Mouse (Mus musculus) heart, postnatal 36 days (tissue): ENCODE measurements at regions not wholly inside any gene's neighbourhood (a gene's known extent, or its start where the extent isn't known, plus 50 kb on each side); places are given as distances from the start of the nearest gene placed in this dataset.
A peak's percentile ranks its signal among the peaks of the same experiment; 100 is the strongest.

Experiments
- DNase-seq, 2 experiments: peaks; one replicate each; pipeline ENCODE4 v3.0.0; 2021 to 2022
- intact Hi-C: fragments of 180-260 bp; cut with DNase I; formaldehyde crosslinking; loops from one replicate; pipeline ENCODE4 v1.15.1; 2025

GRCm38 (mm10) chr14:105056171-105056570 lies 121.0 kb downstream of the Rbm26 start:
- no peak for DNase-seq
- intact Hi-C loops, result no loop called here

- no peak for DNase-seq
- intact Hi-C loops, result no loop called here
Observed at GRCm38 (mm10) chr14:105038798-105039197, 138.3 kb downstream of the Rbm26 start.

- intact Hi-C loops, result no loop called here
- DNase-seq, result no peak
Observed at GRCm38 (mm10) chr14:105034712-105035377, 142.3 kb downstream of the Rbm26 start.

- intact Hi-C loops, result no loop called here
- no peak for DNase-seq
Observed at GRCm38 (mm10) chr14:105019971-105020370, 157.2 kb downstream of the Rbm26 start.

- intact Hi-C loops, result no loop called here
- no peak for DNase-seq
Observed at GRCm38 (mm10) chr14:105016089-105016846, 160.9 kb downstream of the Rbm26 start.

- intact Hi-C loops, result no loop called here
- DNase-seq, result no peak
Observed at GRCm38 (mm10) chr14:105015278-105015677, 161.8 kb downstream of the Rbm26 start.

GRCm38 (mm10) chr14:105010742-105011141 lies 166.4 kb downstream of the Rbm26 start:
- intact Hi-C loops, result no loop called here
- no peak for DNase-seq

- no peak for DNase-seq
- intact Hi-C loops, result no loop called here
Observed at GRCm38 (mm10) chr14:105008331-105008730, 168.8 kb downstream of the Rbm26 start.

GRCm38 (mm10) chr14:104994066-104994465 lies 183.1 kb downstream of the Rbm26 start:
- DNase-seq, result no peak
- intact Hi-C loops, result no loop called here

- intact Hi-C loops, result no loop called here
- DNase-seq, result no peak
Observed at GRCm38 (mm10) chr14:104966046-104966445, 211.1 kb downstream of the Rbm26 start.

- DNase-seq, result no peak
- intact Hi-C loops, result no loop called here
Observed at GRCm38 (mm10) chr14:104943450-104943849, 233.7 kb downstream of the Rbm26 start.

GRCm38 (mm10) chr14:104939961-104940360 lies 237.2 kb downstream of the Rbm26 start:
- no peak for DNase-seq
- intact Hi-C loops, result no loop called here

- intact Hi-C loops, result no loop called here
- DNase-seq, result no peak
Observed at GRCm38 (mm10) chr14:104937083-104937864, 239.9 kb downstream of the Rbm26 start.

- intact Hi-C loops, result no loop called here
- no peak for DNase-seq
Observed at GRCm38 (mm10) chr14:104935956-104936355, 241.2 kb downstream of the Rbm26 start.

- intact Hi-C loops, result no loop called here
- DNase-seq, result no peak
Observed at GRCm38 (mm10) chr14:104905706-104906105, 271.4 kb downstream of the Rbm26 start.

GRCm38 (mm10) chr14:104902120-104903027 lies 274.8 kb downstream of the Rbm26 start:
- DNase-seq, result no peak
- intact Hi-C loops, result no loop called here

GRCm38 (mm10) chr14:104901072-104901471 lies 276.1 kb downstream of the Rbm26 start:
- intact Hi-C loops, result no loop called here
- DNase-seq, result no peak

GRCm38 (mm10) chr14:104871203-104871602 lies 305.9 kb downstream of the Rbm26 start:
- DNase-seq, result no peak
- intact Hi-C loops, result no loop called here

GRCm38 (mm10) chr14:104867540-104867939 lies 309.6 kb downstream of the Rbm26 start:
- intact Hi-C loops, result no loop called here
- DNase-seq, result peak in 1 of 2 experiments; percentile 2

- intact Hi-C loops, result no loop called here
- DNase-seq, result no peak
Observed at GRCm38 (mm10) chr14:104863881-104864280, 313.2 kb downstream of the Rbm26 start.
